Mouse (Mus musculus) lung, postnatal 0 days (tissue): ENCODE measurements around the gene Ccser2.

ENCODE experiments used
- CTCF ChIP-seq: IDR thresholded peaks from 2 replicates; pipeline ENCODE4 v1.5.1; 2016; ENCODE audit warnings: antibody characterized with exemption, mild to moderate bottlenecking
- EP300 ChIP-seq: IDR thresholded peaks from 2 replicates; pipeline ENCODE4 v1.6.1; 2016; ENCODE audit warnings: antibody characterized with exemption, mild to moderate bottlenecking, control low read depth

DNA sequence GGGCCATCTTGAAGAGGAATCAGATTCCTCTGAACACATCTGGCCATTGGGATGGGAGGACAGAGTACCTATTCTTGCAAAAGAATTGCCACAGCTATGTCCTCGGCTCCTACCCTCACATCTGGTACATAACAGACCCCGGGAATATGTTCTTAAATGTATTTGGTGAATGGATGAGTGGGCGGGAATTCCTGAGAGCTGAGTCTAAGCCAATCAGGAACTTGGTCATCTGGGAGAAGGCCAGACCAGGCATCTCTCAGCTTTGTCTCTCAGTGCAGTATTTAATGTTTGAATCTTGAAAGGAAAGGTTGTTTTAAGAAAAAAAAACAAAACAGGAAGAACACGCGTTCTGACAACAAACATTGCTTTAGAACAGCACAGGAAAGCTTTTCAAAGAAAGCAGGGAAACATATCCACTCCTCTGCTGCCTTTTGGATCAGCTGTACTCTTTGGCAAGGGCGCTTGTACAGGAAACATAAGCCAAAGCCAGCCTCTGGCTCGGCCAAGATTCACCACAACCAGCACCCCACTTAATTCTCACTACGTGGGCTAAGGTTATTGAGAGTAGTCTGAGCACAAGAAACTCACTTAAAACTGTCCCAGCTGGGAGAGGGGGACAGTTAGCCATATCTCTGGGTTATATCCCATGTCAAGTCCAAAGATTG, 35.0 kb upstream of the Ccser2 start:
- TF ChIP-seq CTCF (no peak), EP300 (no peak)
